Mouse (Mus musculus) G1E (cell line): ENCODE results near the gene Zscan4c. TPM values are rescaled to one million over a fixed set of nuclear protein-coding genes. Genes with fewer than 3 reads are reported as not detected.
"Not testable (repeated sequence)": the region's sequence is repeated elsewhere in the genome, so short reads cannot be mapped to it uniquely, and the experiment has no call there.

Source experiments
- ATAC-seq: 2 replicates; pipeline ENCODE4 v1.8.0; 2016; ENCODE audit warnings: mild to moderate bottlenecking; ENCODE audit not compliant: insufficient number of reproducible peaks, poor library complexity, low FRiP score, severe bottlenecking; ENCODE audit errors: extremely low read depth
- DNase-seq: peaks from one replicate; pipeline ENCODE4 v3.0.0; 2012; ENCODE audit warnings: low spot score
- H3K27me3 ChIP-seq: 2 replicates; pipeline ENCODE4 v1.6.1; 2012; ENCODE audit warnings: mild to moderate bottlenecking, low read length, inconsistent platforms; ENCODE audit not compliant: insufficient read depth
- H3K36me3 ChIP-seq: replicated peaks from 2 replicates; pipeline ENCODE3; 2012; ENCODE audit warnings: mild to moderate bottlenecking, inconsistent platforms
- H3K4me1 ChIP-seq: 2 replicates; pipeline ENCODE4 v1.6.1; 2012; ENCODE audit warnings: low read depth, low read length, inconsistent platforms, mixed read lengths; ENCODE audit not compliant: insufficient read depth
- H3K4me3 ChIP-seq: 2 replicates; pipeline ENCODE4 v1.5.1; 2012; ENCODE audit warnings: low read depth, mild to moderate bottlenecking, inconsistent platforms, low read length, moderate library complexity, mixed read lengths
- H3K9me3 ChIP-seq: replicated peaks from 2 replicates; pipeline ENCODE4 v1.6.1; 2012; ENCODE audit warnings: inconsistent platforms
- polyA plus RNA-seq: library from polyadenylated mRNA; stranded (reverse); fragments of >175 nt; gene quantifications from 2 replicates; pipeline ENCODE4 v1.2.3, GENCODE M21; 2012
- total RNA-seq, 2 experiments: library from RNA; stranded (forward) in 1 of 2; stranded (reverse) in 1 of 2; fragments of 200-1000 nt in 1 of 2; fragments of >200 nt in 1 of 2; fragmentation: Nextera tagmentation in 1 of 2; gene quantifications; 2 replicates each; pipeline ENCODE4 v1.2.3; 2014 to 2017

The Zscan4c gene
- total RNA-seq (2014; fragmentation: Nextera tagmentation): not detected in 2 replicates
- not detected in 2 replicates for total RNA-seq (2017)
- polyA plus RNA-seq: not detected in 2 replicates

DNA sequence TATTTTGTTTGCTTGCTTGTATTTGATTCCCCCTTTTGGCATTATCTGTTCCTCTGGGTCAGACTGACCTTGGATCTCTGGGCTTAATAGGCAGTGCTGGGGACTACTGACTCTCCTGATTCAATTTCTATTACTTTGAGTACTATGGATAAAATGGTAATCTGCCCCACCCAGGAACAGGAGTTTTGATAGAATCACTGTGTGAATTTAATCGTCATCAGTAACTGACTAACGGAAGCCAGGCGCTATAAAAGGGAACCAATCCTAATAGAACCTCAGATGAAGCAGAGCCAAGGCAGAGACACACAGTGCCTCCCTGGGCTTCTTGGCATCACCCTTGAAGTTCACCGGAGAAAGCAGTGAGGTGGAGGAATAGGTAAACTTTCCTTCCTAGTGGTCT, at the start of gene Zscan4c:
Gene Zscan4c (plus strand): TSS at position 301 of the 400 bp plus-strand sequence.
- H3K9me3 ChIP-seq, H3K4me3 ChIP-seq, H3K4me1 ChIP-seq: not testable (repeated sequence)

More for the DNA sequence above, at the start of gene Zscan4c:
- not testable (repeated sequence) for H3K36me3 ChIP-seq, DNase-seq, ATAC-seq, H3K27me3 ChIP-seq

Other genes starting within 250 kb of the Zscan4c start
- not detected in 2 replicates for gene Zscan4b, start 100.7 kb upstream of the Zscan4c start, total RNA-seq (2014; fragmentation: Nextera tagmentation)
- not detected in 2 replicates for gene Zscan4b, start 100.7 kb upstream of the Zscan4c start, total RNA-seq (2017)
- gene Zscan4b, start 100.7 kb upstream of the Zscan4c start, polyA plus RNA-seq: not detected in 2 replicates
- gene Zscan4-ps1, start 63.9 kb downstream of the Zscan4c start, total RNA-seq (2014; fragmentation: Nextera tagmentation): not detected in 2 replicates
- not detected in 2 replicates for gene Zscan4-ps1, start 63.9 kb downstream of the Zscan4c start, total RNA-seq (2017)
- gene Zscan4-ps1, start 63.9 kb downstream of the Zscan4c start, polyA plus RNA-seq: not detected in 2 replicates
- not detected in 2 replicates for gene Zscan4d, start 160.4 kb downstream of the Zscan4c start, total RNA-seq (2014; fragmentation: Nextera tagmentation)
- not detected in 2 replicates for gene Zscan4d, start 160.4 kb downstream of the Zscan4c start, total RNA-seq (2017)
- gene Zscan4d, start 160.4 kb downstream of the Zscan4c start, polyA plus RNA-seq: not detected in 2 replicates